Mouse (Mus musculus): ENCODE measurements around the gene Prcc. TPM values are rescaled to one million over a fixed set of nuclear protein-coding genes. Genes with fewer than 3 reads are reported as not detected.
"Not testable (repeated sequence)": the region's sequence is repeated elsewhere in the genome, so short reads cannot be mapped to it uniquely, and the experiment has no call there.

Gene Prcc
- polyA plus RNA-seq, 1 experiment from 2014 or later = 17.3 TPM

GRCm38 (mm10) chr3:87901036-87901624 lies 15.7 kb upstream of the Prcc start:
- H3K4me3 ChIP-seq = peak overlapping the region; percentile 7; the same call in 1 of the 2 replicates
- H3K36me3 ChIP-seq (replicated peaks) = no peaks in the 10 kb centered on the region
- no peak for DNase-seq (ENCODE audit: extremely low spot score, low spot score)
- H3K27me3 ChIP-seq (ENCODE audit: poor library complexity, severe bottlenecking) = no peaks in the 10 kb centered on the region
- WGBS = 69% methylated on average over 1 of the region's 1 CpGs
- no peak overlapping the region; the same call in 1 of the 2 replicates for H3K27ac ChIP-seq
- peaks cover 6% of the 10 kb centered on the region; the same call in 1 of the 2 replicates for H3K4me1 ChIP-seq
- H3K9me3 ChIP-seq = no peaks in the 10 kb centered on the region

GRCm38 (mm10) chr3:87899776-87900175 lies 14.4 kb upstream of the Prcc start:
- no peaks in the 10 kb centered on the region for H3K9me3 ChIP-seq
- no peak for DNase-seq (ENCODE audit: extremely low spot score, low spot score)

GRCm38 (mm10) chr3:87899266-87899665 lies 13.9 kb upstream of the Prcc start:
- Histone ChIP-seq H3K27me3 (ENCODE audit: poor library complexity, severe bottlenecking) (no peaks in the 10 kb centered on the region), H3K27ac (no peak overlapping the region), H3K4me1 (peaks cover 6% of the 10 kb centered on the region; the same call in 1 of the 2 replicates), H3K4me3 (no peak overlapping the region), H3K36me3 (replicated peaks) (no peaks in the 10 kb centered on the region), H3K9me3 (no peaks in the 10 kb centered on the region)
- 77% methylated on average over 3 of the region's 3 CpGs for WGBS
- no peak for DNase-seq (ENCODE audit: extremely low spot score, low spot score)

More at GRCm38 (mm10) chr3:87899776-87900175, 14.4 kb upstream of the Prcc start:
- Histone ChIP-seq H3K4me3 (no peak overlapping the region), H3K36me3 (replicated peaks) (no peaks in the 10 kb centered on the region), H3K4me1 (peaks cover 6% of the 10 kb centered on the region; the same call in 1 of the 2 replicates), H3K27me3 (ENCODE audit: poor library complexity, severe bottlenecking) (no peaks in the 10 kb centered on the region), H3K27ac (no peak overlapping the region)
- 81% methylated on average over 3 of the region's 3 CpGs for WGBS

- Histone ChIP-seq H3K4me3 (no peak overlapping the region), H3K4me1 (no peaks in the 10 kb centered on the region), H3K36me3 (replicated peaks) (no peaks in the 10 kb centered on the region), H3K27ac (no peak overlapping the region), H3K27me3 (ENCODE audit: poor library complexity, severe bottlenecking) (no peaks in the 10 kb centered on the region), H3K9me3 (peaks cover under 1% of the 10 kb centered on the region; the same call in 1 of the 2 replicates)
- 71% methylated on average over 3 of the region's 3 CpGs for WGBS
- no peak for DNase-seq (ENCODE audit: extremely low spot score, low spot score)
These were observed 8.0 kb upstream of the Prcc start for GRCm38 (mm10) chr3:87893367-87893905.

GRCm38 (mm10) chr3:87891481-87891880 lies 6.1 kb upstream of the Prcc start:
- no peak overlapping the region for H3K27ac ChIP-seq
- no peaks in the 10 kb centered on the region for H3K4me1 ChIP-seq
- 60% methylated on average over 3 of the region's 3 CpGs for WGBS
- H3K9me3 ChIP-seq = peaks cover 6% of the 10 kb centered on the region; the same call in 1 of the 2 replicates
- no peaks in the 10 kb centered on the region for H3K36me3 ChIP-seq (replicated peaks)
- DNase-seq (ENCODE audit: extremely low spot score, low spot score) = no peak
- no peaks in the 10 kb centered on the region for H3K27me3 ChIP-seq (ENCODE audit: poor library complexity, severe bottlenecking)
- H3K4me3 ChIP-seq = no peak overlapping the region

GRCm38 (mm10) chr3:87887400-87887799 lies 2.0 kb upstream of the Prcc start:
- H3K4me3 ChIP-seq; H3K27ac ChIP-seq; H3K36me3 ChIP-seq (replicated peaks); DNase-seq (ENCODE audit: extremely low spot score, low spot score); H3K9me3 ChIP-seq; H3K27me3 ChIP-seq (ENCODE audit: poor library complexity, severe bottlenecking): not testable (repeated sequence)
- peaks cover 21% of the 10 kb centered on the region for H3K4me1 ChIP-seq
- 88% methylated on average over 4 of the region's 4 CpGs for WGBS

GRCm38 (mm10) chr3:87886416-87886815 lies 1.0 kb upstream of the Prcc start:
- Histone ChIP-seq H3K27me3 (ENCODE audit: poor library complexity, severe bottlenecking) (no peaks in the 10 kb centered on the region), H3K9me3 (peaks cover 6% of the 10 kb centered on the region; the same call in 1 of the 2 replicates), H3K27ac (peak overlapping the region; percentile 96; the same call in 1 of the 2 replicates), H3K36me3 (replicated peaks) (peaks cover 15% of the 10 kb centered on the region), H3K4me1 (peaks cover 21% of the 10 kb centered on the region), H3K4me3 (peak overlapping the region; percentile 100; the same call in 1 of the 2 replicates)
- DNase-seq (ENCODE audit: extremely low spot score, low spot score) = no peak
- WGBS = 88% methylated on average over 6 of the region's 6 CpGs

- DNase-seq (ENCODE audit: extremely low spot score, low spot score) = no peak
- peak overlapping the region; percentile 96 for H3K27ac ChIP-seq
These were observed 577 bp upstream of the Prcc start for GRCm38 (mm10) chr3:87886004-87886365.

GRCm38 (mm10) chr3:87884708-87885251 lies 628 bp downstream of the Prcc start:
- Histone ChIP-seq H3K27ac (peak overlapping the region; percentile 96), H3K4me3 (peak overlapping the region; percentile 100), H3K36me3 (replicated peaks) (peaks cover 32% of the 10 kb centered on the region), H3K4me1 (peaks cover 21% of the 10 kb centered on the region), H3K27me3 (ENCODE audit: poor library complexity, severe bottlenecking) (no peaks in the 10 kb centered on the region), H3K9me3 (peaks cover 6% of the 10 kb centered on the region; the same call in 1 of the 2 replicates)
- no peak for DNase-seq (ENCODE audit: extremely low spot score, low spot score)
- under 1% methylated on average over 28 of the region's 28 CpGs for WGBS

More at GRCm38 (mm10) chr3:87886004-87886365, 577 bp upstream of the Prcc start:
- H3K4me3 ChIP-seq = peak overlapping the region; percentile 100
- H3K4me1 ChIP-seq = peaks cover 21% of the 10 kb centered on the region
- peaks cover 6% of the 10 kb centered on the region; the same call in 1 of the 2 replicates for H3K9me3 ChIP-seq
- peaks cover 20% of the 10 kb centered on the region for H3K36me3 ChIP-seq (replicated peaks)
- H3K27me3 ChIP-seq (ENCODE audit: poor library complexity, severe bottlenecking) = no peaks in the 10 kb centered on the region
- WGBS = 11% methylated on average over 10 of the region's 10 CpGs

GRCm38 (mm10) chr3:87884291-87884690 lies 1.1 kb downstream of the Prcc start:
- DNase-seq (ENCODE audit: extremely low spot score, low spot score) = no peak

GRCm38 (mm10) chr3:87877730-87878129 lies 7.7 kb downstream of the Prcc start:
- Histone ChIP-seq H3K4me3 (no peak overlapping the region), H3K9me3 (no peaks in the 10 kb centered on the region), H3K27me3 (ENCODE audit: poor library complexity, severe bottlenecking) (no peaks in the 10 kb centered on the region), H3K27ac (no peak overlapping the region), H3K4me1 (no peaks in the 10 kb centered on the region), H3K36me3 (replicated peaks) (peaks cover 93% of the 10 kb centered on the region)
- WGBS = 97% methylated on average over 4 of the region's 4 CpGs
- DNase-seq (ENCODE audit: extremely low spot score, low spot score) = no peak

More at GRCm38 (mm10) chr3:87884291-87884690, 1.1 kb downstream of the Prcc start:
- WGBS = 1% methylated on average over 3 of the region's 3 CpGs
- peak overlapping the region; percentile 96 for H3K27ac ChIP-seq
- H3K4me1 ChIP-seq = peaks cover 21% of the 10 kb centered on the region
- H3K4me3 ChIP-seq = peak overlapping the region; percentile 100
- peaks cover 35% of the 10 kb centered on the region for H3K36me3 ChIP-seq (replicated peaks)
- no peaks in the 10 kb centered on the region for H3K27me3 ChIP-seq (ENCODE audit: poor library complexity, severe bottlenecking)
- peaks cover 6% of the 10 kb centered on the region; the same call in 1 of the 2 replicates for H3K9me3 ChIP-seq

GRCm38 (mm10) chr3:87864111-87864510 lies 21.3 kb downstream of the Prcc start:
- not testable (repeated sequence) for H3K27me3 ChIP-seq (ENCODE audit: poor library complexity, severe bottlenecking); H3K9me3 ChIP-seq; H3K4me1 ChIP-seq; H3K27ac ChIP-seq; H3K4me3 ChIP-seq; DNase-seq (ENCODE audit: extremely low spot score, low spot score)
- WGBS = 92% methylated on average over 4 of the region's 4 CpGs
- H3K36me3 ChIP-seq (replicated peaks) = peaks cover 98% of the 10 kb centered on the region

GRCm38 (mm10) chr3:87859813-87860212 lies 25.6 kb downstream of the Prcc start:
- 40% methylated on average over 3 of the region's 3 CpGs for WGBS
- Histone ChIP-seq H3K27me3 (ENCODE audit: poor library complexity, severe bottlenecking) (no peaks in the 10 kb centered on the region), H3K4me3 (no peak overlapping the region), H3K4me1 (no peaks in the 10 kb centered on the region), H3K9me3 (0 out of 2 replicates have a peak, but pooled peaks cover 2% of the 10 kb centered on the region), H3K27ac (no peak overlapping the region), H3K36me3 (replicated peaks) (peaks cover 90% of the 10 kb centered on the region)
- peak; percentile 30 for DNase-seq (ENCODE audit: extremely low spot score, low spot score)

Data from forebrain, embryonic 10.5 days (tissue).